Mouse (Mus musculus) small intestine, adult 2 months (tissue): ENCODE data around the gene Adck2.

ENCODE experiments used
- CTCF ChIP-seq: fragments of 200-500 bp; IDR thresholded peaks from 2 replicates; pipeline ENCODE4 v1.5.1; 2012; ENCODE audit warnings: low read depth, mild to moderate bottlenecking, control low read depth, inconsistent platforms, low read length, moderate library complexity, mixed read lengths; ENCODE audit not compliant: insufficient replicate concordance, insufficient read length; ENCODE audit errors: extremely low read depth
- POLR2A ChIP-seq: fragments of 200-500 bp; IDR thresholded peaks from 2 replicates; pipeline ENCODE4 v1.6.1; 2012; ENCODE audit warnings: low read depth, mild to moderate bottlenecking, control low read depth, inconsistent platforms, low read length, moderate library complexity

DNA sequence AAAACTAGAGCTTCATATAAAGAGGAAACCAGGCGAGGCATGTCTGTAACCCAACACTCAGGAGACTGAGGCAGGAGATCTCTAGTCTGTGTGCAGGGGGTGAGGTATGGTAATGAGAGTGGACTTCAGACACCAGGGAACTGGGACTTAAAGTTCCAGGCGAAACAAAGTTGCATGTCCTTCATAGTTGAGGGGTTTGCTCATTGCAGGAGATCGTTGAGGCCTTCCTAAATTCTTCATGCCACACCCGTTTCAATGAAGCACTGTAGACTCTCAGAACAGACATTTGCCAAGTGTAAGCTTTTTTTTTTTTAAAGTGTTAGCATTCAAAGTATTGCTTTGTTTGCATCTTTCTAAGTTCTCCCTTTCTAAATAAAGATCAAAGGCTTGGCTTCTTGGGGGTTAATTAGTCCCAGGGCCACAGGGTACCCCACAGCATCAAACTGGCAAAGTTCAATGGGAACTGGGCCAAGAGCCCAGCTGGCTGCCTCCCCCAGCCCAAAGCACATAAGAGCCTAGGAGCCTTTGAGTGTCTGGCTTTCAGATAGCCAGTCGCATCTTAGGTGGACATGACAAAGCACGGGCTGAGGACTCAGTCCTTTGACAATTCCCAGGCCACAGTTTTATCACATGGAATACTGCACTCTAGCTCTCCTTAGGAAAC is 14.3 kb upstream of the Adck2 start:
- TF ChIP-seq CTCF (no peak), POLR2A (no peak)
